Mouse (Mus musculus) gastrocnemius, postnatal 25 days (tissue): Measurements from ENCODE around the gene Pbx3. TPM values are rescaled to one million over a fixed set of nuclear protein-coding genes. Genes with fewer than 3 reads are reported as not detected.

ENCODE experiments used
- DNase-seq: peaks from one replicate; pipeline ENCODE4 v3.0.0; 2022
- total RNA-seq, 2 experiments: library from RNA; stranded (reverse); gene quantifications; 1 replicate in 1 of 2; 2 replicates in 1 of 2; pipeline ENCODE4 v1.2.3; 2021

The Pbx3 gene
- total RNA-seq, 2 experiments from 2014 or later: 2.7 to 4.1 TPM

DNA sequence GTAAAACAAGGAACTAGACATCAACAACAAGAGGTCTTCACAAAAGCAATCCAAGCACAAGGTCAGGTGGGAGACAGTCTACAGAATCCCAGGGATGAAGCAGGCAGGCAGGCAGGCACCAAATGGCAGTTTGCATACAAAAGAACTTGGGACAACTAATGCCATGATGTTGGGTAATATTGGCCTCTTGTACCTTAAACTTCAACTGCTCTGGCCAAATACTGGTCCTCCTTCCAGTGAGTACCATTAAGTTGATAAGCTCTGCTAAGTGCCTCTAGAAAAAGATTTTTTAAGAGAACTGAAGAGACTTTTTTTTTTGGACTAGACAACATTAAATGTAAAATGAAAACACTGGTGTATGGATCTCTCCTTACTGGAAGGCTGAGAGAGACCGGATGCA, 83.2 kb downstream of the Pbx3 start:
- DNase-seq: no peak

DNA sequence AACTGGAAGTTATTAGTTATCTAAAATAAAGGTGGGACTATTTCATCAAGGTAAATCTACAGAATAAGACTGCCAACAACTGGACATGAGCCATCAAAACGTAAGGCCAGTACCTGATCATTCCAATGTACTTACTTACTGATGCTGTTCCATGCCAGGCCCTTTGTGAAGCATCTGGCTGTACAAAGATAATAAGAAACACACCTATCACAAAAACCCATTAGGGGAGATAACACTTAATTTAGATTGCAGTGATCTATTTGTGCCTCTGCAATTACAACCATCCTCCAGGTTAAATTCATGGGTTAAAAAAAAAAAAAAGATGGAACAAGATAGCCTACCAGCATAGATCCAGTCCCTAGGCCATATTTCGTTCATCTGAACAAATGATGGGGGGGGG, 88.7 kb downstream of the Pbx3 start:
- DNase-seq: no peak

DNA sequence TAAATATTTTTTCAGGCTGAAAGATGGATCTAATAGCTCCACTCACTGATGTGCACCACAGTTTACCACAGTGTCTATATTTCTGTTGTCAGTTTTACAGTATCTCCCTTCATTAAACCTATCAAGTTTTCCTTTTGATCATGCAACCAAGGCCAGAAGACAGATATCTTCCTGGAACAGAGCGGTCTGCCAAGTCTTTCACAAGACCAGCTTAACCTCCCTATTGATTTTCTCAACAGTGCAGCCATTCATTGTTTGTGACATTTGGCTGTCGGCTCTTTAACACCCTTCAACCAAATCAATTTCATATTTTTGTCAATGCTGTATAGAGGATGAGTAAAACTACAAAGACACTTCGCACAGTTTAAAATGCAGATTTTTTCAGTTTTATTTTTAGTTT, 91.9 kb downstream of the Pbx3 start:
- no peak for DNase-seq

DNA sequence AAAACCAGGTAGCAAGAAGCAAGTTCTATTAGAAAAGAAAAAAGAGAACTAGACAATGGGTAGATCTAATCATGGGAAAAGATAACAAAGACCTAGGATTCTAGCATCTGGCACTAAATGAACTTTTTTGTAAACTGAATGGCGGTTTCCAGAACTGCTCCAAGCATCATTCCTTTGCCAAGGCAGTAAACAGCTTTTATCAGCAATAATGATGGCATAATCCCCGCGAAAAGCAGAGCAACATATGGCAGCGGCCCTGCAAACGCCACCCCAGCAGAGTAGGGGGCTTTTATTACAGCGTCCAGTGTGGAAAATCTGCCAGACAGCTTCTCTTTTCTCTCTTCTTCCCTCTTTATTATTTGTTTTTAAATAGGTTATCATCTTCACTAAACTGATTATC, 93.2 kb downstream of the Pbx3 start:
- no peak for DNase-seq

DNA sequence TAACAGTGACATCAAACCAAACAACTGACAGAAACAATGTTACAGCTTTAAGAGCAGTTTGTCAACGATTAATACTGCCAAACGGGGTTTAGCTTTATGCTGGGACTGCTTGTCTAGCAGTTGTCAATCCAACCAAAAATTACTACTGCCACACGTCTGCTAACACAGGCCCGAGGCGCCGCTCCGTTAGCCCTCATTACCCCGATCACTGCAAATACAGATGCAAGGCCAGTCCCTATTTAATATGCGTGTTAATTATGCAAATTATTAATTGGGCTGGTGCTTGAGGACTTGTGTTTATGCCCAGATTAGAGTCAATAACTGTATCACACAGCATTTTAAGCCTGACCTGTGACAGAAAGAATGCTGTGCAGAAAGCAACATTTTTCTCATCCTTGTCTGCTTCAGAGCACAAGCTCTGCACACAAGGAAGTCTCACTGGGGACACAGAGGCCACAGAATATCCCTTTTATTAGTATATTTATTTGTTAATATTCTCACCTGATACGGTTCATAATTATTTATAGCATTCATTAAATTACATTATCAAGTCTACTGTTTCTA, 97.2 kb downstream of the Pbx3 start:
- no peak for DNase-seq

DNA sequence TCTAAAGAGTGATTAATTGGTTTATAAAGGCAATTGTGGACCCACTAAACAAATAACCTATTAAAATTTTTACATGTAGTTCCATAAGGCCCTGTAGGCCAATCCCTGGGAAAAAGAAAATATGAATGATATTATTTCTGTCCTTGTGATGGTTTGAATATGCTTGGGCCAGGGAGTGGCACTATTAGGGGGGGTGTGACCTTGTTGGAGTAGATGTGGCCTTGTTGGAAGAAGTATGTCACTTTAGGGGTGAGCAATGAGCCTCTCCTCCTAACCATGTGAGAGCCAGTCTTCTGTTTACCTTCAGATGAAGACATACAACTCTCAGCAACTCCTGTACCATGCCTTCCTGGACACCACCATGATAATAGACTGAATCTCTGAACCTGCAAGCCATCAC, 110.9 kb downstream of the Pbx3 start:
- DNase-seq: no peak

DNA sequence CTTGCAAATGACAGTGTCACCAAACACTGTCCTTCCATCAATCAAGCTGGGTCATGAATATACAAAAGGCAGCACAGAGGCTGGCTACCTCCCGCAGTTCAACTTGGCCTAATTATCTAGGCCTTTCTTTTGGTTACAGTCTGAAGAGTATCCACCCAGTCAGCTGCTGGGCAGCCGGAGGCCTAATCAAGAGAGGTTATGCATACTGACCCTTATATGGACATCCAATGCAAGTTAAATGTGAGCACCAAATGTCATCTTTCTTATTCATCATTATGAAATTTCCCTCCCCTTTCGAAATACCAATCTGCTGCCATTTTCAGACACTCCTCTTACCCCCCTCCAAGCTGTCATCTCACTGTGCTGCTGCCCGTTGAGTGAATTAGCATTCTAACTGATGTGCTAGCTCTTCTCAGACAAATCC, 112.3 kb downstream of the Pbx3 start:
- DNase-seq: no peak

DNA sequence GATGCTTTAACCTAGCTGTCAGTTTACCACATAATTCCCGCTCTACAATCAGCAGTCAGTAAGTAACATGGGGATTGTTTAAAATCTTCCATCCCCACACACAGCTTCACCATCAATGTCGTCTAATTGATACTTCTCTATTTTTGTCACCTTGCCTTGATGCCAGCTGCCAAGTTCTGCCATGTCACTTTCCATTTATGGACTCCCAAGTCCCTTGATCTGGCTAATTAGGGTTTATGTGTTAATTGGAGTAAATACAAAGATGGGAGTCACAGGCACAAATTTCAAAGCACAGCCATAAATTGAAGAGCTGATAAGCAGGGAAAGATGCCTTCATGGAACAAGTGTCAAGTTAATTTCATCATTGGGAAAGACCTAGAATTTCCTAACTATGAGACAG, 114.7 kb downstream of the Pbx3 start:
- DNase-seq: no peak

DNA sequence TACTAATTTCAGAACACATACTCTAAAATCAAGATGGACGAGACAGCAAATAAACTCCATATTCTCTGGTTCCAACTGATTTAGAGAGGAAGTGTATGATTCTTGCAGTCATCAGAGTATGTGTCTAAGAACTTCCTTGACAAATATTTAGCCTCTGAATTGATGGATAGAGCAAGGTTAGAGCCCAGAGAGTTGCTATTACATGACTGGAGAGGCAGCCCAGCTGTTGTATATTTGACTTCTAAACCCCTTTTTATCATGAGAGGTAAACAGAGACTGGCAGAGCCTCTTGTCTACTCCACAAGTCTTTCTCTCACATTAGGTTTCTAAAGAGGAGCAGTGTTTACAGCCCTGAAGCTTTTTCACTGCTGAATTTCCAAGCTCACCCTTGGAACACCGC, 115.3 kb downstream of the Pbx3 start:
- DNase-seq: no peak

DNA sequence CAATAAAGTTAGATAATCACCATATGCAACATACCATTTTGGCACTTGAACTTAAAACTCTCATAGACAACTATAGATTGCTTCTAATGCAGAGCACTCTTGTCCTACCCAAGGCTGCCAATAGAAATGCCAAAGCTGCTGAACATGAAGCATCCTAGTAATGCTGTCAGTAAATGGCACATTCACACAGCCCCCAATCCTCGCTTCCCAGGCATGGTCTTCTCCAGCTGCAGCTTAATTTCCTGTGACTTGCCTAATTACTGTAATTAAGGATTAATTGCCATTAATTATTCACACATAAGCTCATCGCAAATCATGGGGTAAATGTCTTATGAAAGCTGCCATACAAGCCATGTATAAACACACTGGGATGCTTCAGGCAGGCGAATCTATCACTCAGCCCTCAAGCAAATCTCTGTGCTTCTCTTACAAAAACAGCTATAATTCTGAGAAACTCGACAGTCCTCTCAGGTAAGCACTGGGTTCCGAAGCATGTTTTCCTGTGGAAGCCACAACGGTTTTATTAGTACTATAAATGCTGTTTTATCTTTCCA, 116.9 kb downstream of the Pbx3 start:
- no peak for DNase-seq

DNA sequence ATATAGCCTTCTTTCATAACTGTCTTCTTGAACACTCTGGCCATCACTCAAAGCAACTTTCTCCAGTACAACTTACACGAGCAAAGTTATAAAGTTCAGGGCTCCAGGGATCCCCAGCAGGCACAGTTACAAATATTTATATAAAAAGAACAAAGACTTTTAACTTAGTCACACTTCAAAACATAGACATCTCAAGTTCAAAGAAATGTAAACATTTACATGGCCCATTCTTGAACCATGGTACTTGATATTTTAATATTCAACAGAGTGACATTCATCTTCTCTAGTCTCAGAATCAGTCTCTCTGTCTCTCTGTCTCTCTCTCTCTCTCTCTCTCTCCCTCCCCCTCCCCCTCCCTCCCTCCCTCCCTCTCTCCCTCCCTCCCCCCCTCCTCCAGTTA, 119.3 kb downstream of the Pbx3 start:
- DNase-seq: no peak

DNA sequence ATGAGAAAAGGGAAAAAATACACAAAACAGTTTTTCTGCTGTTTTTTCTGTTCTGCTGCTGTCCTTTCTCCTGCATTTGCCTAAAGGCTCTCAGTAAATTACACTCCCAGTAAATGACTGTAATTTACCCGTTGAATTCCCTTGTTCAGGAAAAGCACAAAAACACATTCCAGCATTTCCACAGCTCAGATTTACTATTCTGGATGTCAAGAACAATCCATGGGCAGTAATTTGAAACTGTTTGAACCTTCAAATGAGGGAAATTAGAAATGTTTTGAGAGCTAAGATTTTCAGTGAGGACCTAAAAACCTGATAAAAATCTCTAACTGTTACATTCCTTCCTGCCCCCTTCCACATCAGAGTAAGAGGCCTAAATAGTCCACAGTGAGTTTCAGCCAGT, 119.8 kb downstream of the Pbx3 start:
- DNase-seq: no peak

DNA sequence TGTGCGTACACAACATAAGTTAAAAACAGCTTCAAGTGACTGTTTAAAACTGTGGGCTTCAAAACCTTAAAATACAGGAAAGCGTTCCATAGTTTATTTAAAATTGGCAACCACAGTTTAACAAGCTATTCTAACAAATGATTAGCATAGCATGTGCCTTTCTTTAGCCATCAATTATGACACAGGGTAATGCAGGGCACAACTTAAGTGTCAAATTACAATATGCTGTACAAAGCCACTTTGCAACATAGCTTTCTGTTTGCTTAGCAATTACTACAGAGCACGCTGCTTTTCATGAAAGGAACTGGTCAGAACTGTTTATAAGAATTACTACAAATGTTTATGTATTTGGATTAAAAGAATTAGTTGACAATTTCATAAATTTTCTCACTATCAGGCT, 120.7 kb downstream of the Pbx3 start:
- no peak for DNase-seq

DNA sequence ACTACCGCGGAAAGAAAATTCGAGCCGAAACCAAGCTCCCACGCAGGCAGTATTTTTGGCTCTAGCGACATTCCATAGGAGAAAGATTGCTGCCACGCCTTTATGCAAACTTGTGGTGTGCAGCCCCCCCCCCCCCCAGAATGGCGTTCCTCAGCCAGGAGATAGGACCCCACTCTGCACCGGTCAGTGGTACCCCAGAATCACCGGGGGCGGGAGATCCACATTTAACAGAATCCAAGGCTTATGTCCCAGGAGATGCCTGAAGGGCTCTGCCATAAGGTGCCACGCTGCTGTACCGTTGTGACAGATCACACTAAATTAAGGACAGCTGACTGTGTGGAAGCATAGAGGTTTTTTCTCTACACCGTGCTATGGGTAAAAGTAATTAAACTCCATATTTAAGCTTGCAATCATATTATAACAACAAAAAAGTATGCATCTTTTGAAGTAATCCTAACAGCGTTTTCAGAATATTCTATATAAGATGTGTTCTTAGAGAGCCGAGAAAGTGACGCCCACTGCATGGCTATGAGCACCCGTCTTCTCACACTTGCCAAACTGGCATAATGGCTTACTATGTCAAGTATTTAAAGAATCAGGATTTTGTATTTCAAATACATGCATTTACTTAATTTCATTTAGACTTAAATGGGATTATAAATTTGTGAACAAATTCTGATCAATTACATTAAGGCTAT, 122.8 kb downstream of the Pbx3 start:
- DNase-seq: no peak

DNA sequence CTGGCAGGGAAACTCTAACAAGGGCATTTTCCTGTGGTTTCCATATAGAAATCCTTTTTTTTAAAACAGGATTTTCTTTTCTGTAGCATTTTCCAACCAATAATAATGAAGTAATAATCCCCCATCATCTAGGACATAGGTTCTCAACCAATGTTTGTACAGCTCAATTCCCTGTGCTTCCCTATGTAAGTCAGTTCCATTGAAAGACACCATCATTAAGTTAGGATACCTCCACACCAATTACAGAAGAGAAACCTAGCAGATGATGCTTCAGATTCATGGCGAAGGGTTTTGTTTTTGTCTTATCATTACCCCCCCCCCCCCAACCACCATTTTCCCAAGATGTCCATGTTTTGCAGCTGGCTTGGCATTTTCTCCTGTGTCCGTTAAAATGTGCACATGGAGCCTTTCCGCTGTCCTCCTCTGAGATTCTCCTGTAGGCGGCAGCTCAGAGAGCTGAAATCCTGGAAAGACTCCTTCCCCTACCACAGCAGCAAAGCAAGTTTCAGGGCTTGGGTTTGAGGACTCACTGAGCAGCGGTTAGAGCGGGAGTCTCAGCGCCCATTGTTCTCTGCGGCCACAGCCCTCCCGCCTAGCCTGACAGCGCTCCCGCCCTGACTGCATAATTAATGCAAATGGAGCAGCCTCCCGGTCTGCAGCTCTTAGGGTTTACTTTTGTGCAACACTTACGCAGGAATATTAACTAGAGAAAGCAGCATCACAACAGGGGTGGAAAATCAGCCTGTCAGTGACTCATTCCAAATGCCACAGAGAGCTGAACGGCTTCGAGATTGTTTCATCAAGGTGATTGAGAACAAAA, 123.6 kb downstream of the Pbx3 start:
- peak; percentile 9 for DNase-seq

DNA sequence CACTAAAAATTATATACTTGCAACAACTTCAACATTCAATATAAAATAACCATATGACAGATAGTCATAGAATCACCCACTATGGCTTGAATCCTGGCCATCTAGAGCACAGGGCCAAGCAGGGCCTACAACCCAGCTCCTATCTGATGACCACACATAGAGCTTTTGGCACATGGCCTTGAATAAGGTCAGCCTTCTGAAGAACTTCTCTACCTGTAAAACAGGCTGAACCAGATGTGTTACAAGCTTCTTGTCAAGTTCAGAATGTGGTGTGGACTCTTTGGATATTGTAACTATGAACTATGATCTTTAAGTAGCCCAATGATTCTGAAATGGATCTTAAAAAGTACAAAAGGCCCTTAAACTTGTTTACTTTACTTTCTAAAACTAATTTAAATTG, 132.1 kb downstream of the Pbx3 start:
- no peak for DNase-seq

DNA sequence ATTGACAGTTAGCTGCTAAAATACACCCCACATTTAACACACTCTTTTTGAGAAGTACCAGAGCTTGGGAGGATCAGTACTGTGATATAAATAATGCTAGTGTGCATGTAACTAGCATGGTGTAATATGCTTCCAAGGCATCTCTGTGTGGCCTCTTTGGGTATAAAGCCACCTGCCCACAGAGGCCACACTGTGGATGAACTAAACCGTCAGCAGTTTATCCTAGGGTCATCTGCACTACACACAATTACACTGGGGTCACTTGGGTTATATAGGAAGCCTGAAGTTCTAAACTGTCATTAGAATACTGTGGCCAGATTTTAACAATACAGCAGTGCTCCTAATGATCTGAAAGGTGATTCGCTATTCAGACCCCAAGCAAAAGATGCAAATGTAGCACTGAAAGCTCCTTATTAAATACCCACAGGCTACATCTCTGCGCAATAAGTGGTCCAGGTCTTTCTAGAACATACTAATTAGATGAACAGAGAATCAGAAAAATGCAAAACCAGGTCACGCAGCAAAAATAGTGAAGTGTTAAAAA, 133.6 kb downstream of the Pbx3 start:
- no peak for DNase-seq

DNA sequence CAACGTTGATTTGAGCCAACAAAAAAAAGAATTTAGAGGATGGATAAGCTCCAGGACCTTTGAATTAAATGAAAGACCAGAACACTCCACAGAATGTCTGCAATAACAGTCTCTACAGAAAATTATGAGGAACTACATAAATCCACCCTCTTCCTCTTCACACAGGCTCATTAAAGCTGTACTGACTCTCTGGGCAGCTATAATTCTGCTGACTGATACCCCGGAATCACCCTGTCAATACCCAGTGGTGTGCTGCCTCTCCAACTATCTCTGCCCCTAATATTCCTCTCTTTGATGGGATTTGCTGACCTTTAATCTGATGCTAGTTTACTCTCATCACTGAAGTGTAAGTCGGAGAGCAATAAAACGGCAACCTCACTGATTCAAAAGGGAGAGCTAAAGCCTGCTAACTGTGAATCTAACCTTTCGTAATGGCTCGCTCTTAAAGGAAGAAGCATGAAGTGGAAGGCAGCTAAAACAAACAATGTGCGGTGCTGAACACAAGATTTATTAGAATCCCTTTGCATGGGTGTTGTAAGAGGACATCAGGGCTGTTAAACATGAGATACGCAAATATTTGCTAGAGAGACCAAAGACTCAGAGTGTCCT, 137.4 kb downstream of the Pbx3 start:
- DNase-seq: no peak

DNA sequence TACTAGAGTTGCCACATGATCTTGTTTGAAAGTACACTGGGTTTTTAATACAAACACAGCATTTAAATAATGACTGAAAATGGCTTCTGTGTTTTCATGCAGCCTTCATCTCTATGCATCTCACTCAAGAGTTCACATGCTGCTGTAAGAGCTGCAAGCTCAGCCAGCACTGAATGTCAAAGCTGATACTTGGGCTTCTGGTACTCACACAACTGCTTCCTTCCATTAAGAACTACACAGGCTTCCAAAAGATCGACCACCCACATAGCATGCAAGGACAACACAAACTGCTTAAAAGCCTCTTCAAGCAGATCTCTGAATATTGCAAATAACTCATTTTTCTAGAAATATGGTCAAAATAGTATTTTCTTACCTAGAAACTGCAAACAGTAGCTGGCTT, 138.7 kb downstream of the Pbx3 start:
- DNase-seq: no peak

DNA sequence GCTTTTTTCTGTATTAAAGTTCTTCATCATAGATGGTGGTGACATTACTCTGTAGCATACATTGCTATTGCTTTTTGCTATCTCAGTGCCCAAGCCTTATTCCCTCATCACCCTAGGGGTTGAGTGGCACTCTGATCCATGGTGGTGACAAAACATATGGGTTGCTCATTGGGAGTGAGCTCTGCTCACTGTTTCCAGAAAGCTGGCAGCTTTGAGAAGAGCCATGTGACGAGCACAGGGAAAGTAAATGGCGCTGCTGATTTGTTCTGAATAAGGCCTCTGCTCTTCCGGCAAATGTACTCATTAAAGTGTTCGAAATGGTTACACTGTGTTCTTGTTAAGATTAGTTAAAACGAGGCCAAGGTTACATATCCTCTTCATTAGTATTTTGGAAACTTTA, 139.7 kb downstream of the Pbx3 start:
- DNase-seq: no peak

DNA sequence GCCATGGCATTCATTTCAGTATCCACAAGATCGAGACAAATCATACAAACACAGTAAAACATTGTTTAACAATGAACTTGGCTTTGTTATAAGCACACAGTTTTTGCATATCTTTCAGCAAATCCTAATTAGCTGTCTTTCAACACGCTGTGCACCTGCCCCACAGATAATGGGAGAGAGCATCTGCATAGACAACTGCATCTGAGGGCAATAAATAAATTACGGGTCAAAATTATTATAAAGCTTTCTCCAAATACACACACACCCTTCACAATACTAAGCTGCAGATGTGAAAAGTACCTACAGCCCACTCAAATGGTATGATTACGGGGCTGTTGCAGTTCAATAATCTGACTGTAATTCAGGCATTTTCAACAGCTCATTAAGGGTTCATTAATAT, 145.3 kb downstream of the Pbx3 start:
- DNase-seq: no peak

DNA sequence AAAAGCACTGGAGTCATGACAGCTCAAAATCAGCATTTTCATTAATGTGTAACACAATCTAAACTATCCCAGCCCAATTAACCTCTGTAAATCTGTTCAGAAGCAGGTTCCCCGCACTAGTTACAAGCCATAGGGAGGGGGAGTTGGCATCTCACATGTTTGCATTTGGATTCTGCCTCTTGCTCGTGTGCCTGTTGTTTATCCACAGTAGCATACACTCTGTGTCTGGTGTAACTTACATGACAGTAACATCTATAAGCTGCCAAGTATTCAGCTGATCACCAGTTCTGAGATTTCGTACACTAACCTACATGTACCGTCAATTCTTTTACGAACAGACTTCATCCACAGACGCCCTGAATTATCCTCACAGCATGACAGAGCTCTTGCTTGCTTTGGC, 147.5 kb downstream of the Pbx3 start:
- DNase-seq: no peak

DNA sequence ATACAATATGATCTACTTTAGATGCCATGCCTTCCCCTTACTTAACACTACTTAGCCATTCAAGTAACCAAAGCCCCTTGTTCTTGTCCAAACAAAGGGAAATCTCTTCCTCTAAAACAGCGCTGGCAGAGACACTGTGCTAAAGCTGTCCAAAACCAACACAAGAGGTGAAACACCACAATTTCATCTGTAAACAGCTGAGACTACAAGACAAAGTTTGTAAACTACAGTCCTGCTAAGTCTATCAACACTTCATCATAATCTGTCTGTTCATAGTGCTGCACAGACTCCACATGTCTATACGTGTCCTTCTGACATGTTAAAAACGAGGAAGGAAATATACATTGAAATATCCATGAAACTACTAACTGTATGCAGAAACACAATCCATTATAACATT, 151.5 kb downstream of the Pbx3 start:
- DNase-seq: no peak
